Mouse (Mus musculus): ENCODE results near the gene Ppil1. TPM values are rescaled to one million over a fixed set of nuclear protein-coding genes. Genes with fewer than 3 reads are reported as not detected.
"Not testable (repeated sequence)": the region's sequence is repeated elsewhere in the genome, so short reads cannot be mapped to it uniquely, and the experiment has no call there.

The Ppil1 gene
- polyA plus RNA-seq, 1 experiment from 2014 or later, result 112 TPM

GRCm38 (mm10) chr17:29253236-29253635 is 10.8 kb downstream of the Ppil1 start:
- H3K4me2 ChIP-seq (ENCODE audit: low read length), result no peak overlapping the region
- 91% methylated on average over 2 of the region's 2 CpGs for WGBS
- H3K4me3 ChIP-seq (replicated peaks; ENCODE audit: low read depth, low read length), result no peak overlapping the region
- H3K9ac ChIP-seq (replicated peaks; ENCODE audit: low read length), result no peak overlapping the region
- no peak for ATAC-seq (ENCODE audit: low FRiP score, low TSS enrichment)
- DNase-seq, result no peak
- H3K4me1 ChIP-seq (ENCODE audit: control insufficient read depth, insufficient read depth, low read length), result peaks cover 6% of the 10 kb centered on the region; the same call in 1 of the 2 replicates
- peaks cover 60% of the 10 kb centered on the region for H3K36me3 ChIP-seq (ENCODE audit: control insufficient read depth, insufficient read depth, low read length)
- H3K9me3 ChIP-seq (ENCODE audit: control insufficient read depth, low read length), result no peaks in the 10 kb centered on the region
- no peak overlapping the region for H3K27ac ChIP-seq (replicated peaks; ENCODE audit: low read depth, low read length)
- H3K27me3 ChIP-seq (ENCODE audit: control insufficient read depth, insufficient read depth, low read length), result no peaks in the 10 kb centered on the region

GRCm38 (mm10) chr17:29251608-29252390 is 12.2 kb downstream of the Ppil1 start:
- H3K4me1 ChIP-seq (ENCODE audit: control insufficient read depth, insufficient read depth, low read length), result peaks cover 6% of the 10 kb centered on the region; the same call in 1 of the 2 replicates
- peaks cover 46% of the 10 kb centered on the region for H3K36me3 ChIP-seq (ENCODE audit: control insufficient read depth, insufficient read depth, low read length)
- no peak overlapping the region for H3K9ac ChIP-seq (replicated peaks; ENCODE audit: low read length)
- DNase-seq, result peak; percentile 52
- no peak overlapping the region for H3K4me2 ChIP-seq (ENCODE audit: low read length)
- H3K9me3 ChIP-seq (ENCODE audit: control insufficient read depth, low read length), result no peaks in the 10 kb centered on the region
- no peaks in the 10 kb centered on the region for H3K27me3 ChIP-seq (ENCODE audit: control insufficient read depth, insufficient read depth, low read length)
- H3K27ac ChIP-seq (replicated peaks; ENCODE audit: low read depth, low read length), result 0 out of 2 replicates have a peak overlapping the region, but pooled peaks have one; percentile 8
- no peak overlapping the region for H3K4me3 ChIP-seq (replicated peaks; ENCODE audit: low read depth, low read length)
- WGBS, result 81% methylated on average over 15 of the region's 15 CpGs
- no peak for ATAC-seq (ENCODE audit: low FRiP score, low TSS enrichment)

- H3K4me3 ChIP-seq (replicated peaks; ENCODE audit: low read depth, low read length); H3K9ac ChIP-seq (replicated peaks; ENCODE audit: low read length); H3K4me1 ChIP-seq (ENCODE audit: control insufficient read depth, insufficient read depth, low read length); H3K27me3 ChIP-seq (ENCODE audit: control insufficient read depth, insufficient read depth, low read length); H3K9me3 ChIP-seq (ENCODE audit: control insufficient read depth, low read length); ATAC-seq (ENCODE audit: low FRiP score, low TSS enrichment); H3K4me2 ChIP-seq (ENCODE audit: low read length); H3K27ac ChIP-seq (replicated peaks; ENCODE audit: low read depth, low read length); DNase-seq: not testable (repeated sequence)
- WGBS, result 87% methylated on average over 14 of the region's 14 CpGs
- peaks cover 43% of the 10 kb centered on the region for H3K36me3 ChIP-seq (ENCODE audit: control insufficient read depth, insufficient read depth, low read length)
Measured at GRCm38 (mm10) chr17:29251006-29251405, 13.0 kb downstream of the Ppil1 start.

GRCm38 (mm10) chr17:29249512-29249911 is 14.5 kb downstream of the Ppil1 start:
- Histone ChIP-seq H3K4me1 (ENCODE audit: control insufficient read depth, insufficient read depth, low read length) (peaks cover 23% of the 10 kb centered on the region), H3K27me3 (ENCODE audit: control insufficient read depth, insufficient read depth, low read length) (no peaks in the 10 kb centered on the region), H3K9me3 (ENCODE audit: control insufficient read depth, low read length) (no peaks in the 10 kb centered on the region), H3K4me2 (ENCODE audit: low read length) (no peak overlapping the region), H3K9ac (replicated peaks; ENCODE audit: low read length) (no peak overlapping the region), H3K4me3 (replicated peaks; ENCODE audit: low read depth, low read length) (no peak overlapping the region), H3K36me3 (ENCODE audit: control insufficient read depth, insufficient read depth, low read length) (peaks cover 36% of the 10 kb centered on the region), H3K27ac (replicated peaks; ENCODE audit: low read depth, low read length) (no peak overlapping the region)
- ATAC-seq (ENCODE audit: low FRiP score, low TSS enrichment) (no peak), DNase-seq (peak; percentile 54)
- WGBS, result 63% methylated on average over 9 of the region's 9 CpGs

- 87% methylated on average over 13 of the region's 13 CpGs for WGBS
- Histone ChIP-seq H3K9ac (replicated peaks; ENCODE audit: low read length) (no peak overlapping the region), H3K4me3 (replicated peaks; ENCODE audit: low read depth, low read length) (no peak overlapping the region), H3K36me3 (ENCODE audit: control insufficient read depth, insufficient read depth, low read length) (peaks cover 30% of the 10 kb centered on the region), H3K4me2 (ENCODE audit: low read length) (no peak overlapping the region), H3K27me3 (ENCODE audit: control insufficient read depth, insufficient read depth, low read length) (no peaks in the 10 kb centered on the region), H3K4me1 (ENCODE audit: control insufficient read depth, insufficient read depth, low read length) (peaks cover 33% of the 10 kb centered on the region), H3K9me3 (ENCODE audit: control insufficient read depth, low read length) (no peaks in the 10 kb centered on the region), H3K27ac (replicated peaks; ENCODE audit: low read depth, low read length) (no peak overlapping the region)
- ATAC-seq (ENCODE audit: low FRiP score, low TSS enrichment) (no peak), DNase-seq (no peak)
Measured at GRCm38 (mm10) chr17:29247881-29248280, 16.1 kb downstream of the Ppil1 start.

GRCm38 (mm10) chr17:29246602-29247001 is 17.4 kb downstream of the Ppil1 start:
- Histone ChIP-seq H3K4me1 (ENCODE audit: control insufficient read depth, insufficient read depth, low read length) (peaks cover 31% of the 10 kb centered on the region), H3K4me2 (ENCODE audit: low read length) (no peak overlapping the region), H3K27me3 (ENCODE audit: control insufficient read depth, insufficient read depth, low read length) (no peaks in the 10 kb centered on the region), H3K36me3 (ENCODE audit: control insufficient read depth, insufficient read depth, low read length) (peaks cover 20% of the 10 kb centered on the region), H3K9me3 (ENCODE audit: control insufficient read depth, low read length) (no peaks in the 10 kb centered on the region), H3K9ac (replicated peaks; ENCODE audit: low read length) (no peak overlapping the region; the same call in 1 of the 2 replicates), H3K27ac (replicated peaks; ENCODE audit: low read depth, low read length) (peak overlapping the region; percentile 49; the same call in 1 of the 2 replicates), H3K4me3 (replicated peaks; ENCODE audit: low read depth, low read length) (no peak overlapping the region)
- ATAC-seq (ENCODE audit: low FRiP score, low TSS enrichment) (0 out of 2 replicates have a peak, but pooled peaks have one; percentile 32), DNase-seq (peak; percentile 94)
- 21% methylated on average over 5 of the region's 5 CpGs for WGBS

GRCm38 (mm10) chr17:29245725-29246124 is 18.3 kb downstream of the Ppil1 start:
- Histone ChIP-seq H3K36me3 (ENCODE audit: control insufficient read depth, insufficient read depth, low read length) (peaks cover 13% of the 10 kb centered on the region), H3K27ac (replicated peaks; ENCODE audit: low read depth, low read length) (peak overlapping the region; percentile 71), H3K4me1 (ENCODE audit: control insufficient read depth, insufficient read depth, low read length) (peaks cover 29% of the 10 kb centered on the region), H3K27me3 (ENCODE audit: control insufficient read depth, insufficient read depth, low read length) (no peaks in the 10 kb centered on the region), H3K4me2 (ENCODE audit: low read length) (no peak overlapping the region), H3K9ac (replicated peaks; ENCODE audit: low read length) (no peak overlapping the region; the same call in 1 of the 2 replicates), H3K4me3 (replicated peaks; ENCODE audit: low read depth, low read length) (no peak overlapping the region), H3K9me3 (ENCODE audit: control insufficient read depth, low read length) (no peaks in the 10 kb centered on the region)
- WGBS, result 35% methylated on average over 7 of the region's 7 CpGs
- no peak for DNase-seq
- 0 out of 2 replicates have a peak, but pooled peaks have one; percentile 25 for ATAC-seq (ENCODE audit: low FRiP score, low TSS enrichment)

GRCm38 (mm10) chr17:29244912-29245311 is 19.1 kb downstream of the Ppil1 start:
- no peak for ATAC-seq (ENCODE audit: low FRiP score, low TSS enrichment)
- 0 out of 2 replicates have a peak overlapping the region, but pooled peaks have one; percentile 9 for H3K9ac ChIP-seq (replicated peaks; ENCODE audit: low read length)
- H3K4me1 ChIP-seq (ENCODE audit: control insufficient read depth, insufficient read depth, low read length), result peaks cover 29% of the 10 kb centered on the region
- H3K4me2 ChIP-seq (ENCODE audit: low read length), result peak overlapping the region; percentile 13
- 10% methylated on average over 11 of the region's 12 CpGs for WGBS
- H3K27me3 ChIP-seq (ENCODE audit: control insufficient read depth, insufficient read depth, low read length), result no peaks in the 10 kb centered on the region; the same call in 1 of the 2 replicates
- no peak overlapping the region for H3K4me3 ChIP-seq (replicated peaks; ENCODE audit: low read depth, low read length)
- peak overlapping the region; percentile 71 for H3K27ac ChIP-seq (replicated peaks; ENCODE audit: low read depth, low read length)
- H3K36me3 ChIP-seq (ENCODE audit: control insufficient read depth, insufficient read depth, low read length), result peaks cover 5% of the 10 kb centered on the region
- DNase-seq, result peak; percentile 80
- no peaks in the 10 kb centered on the region for H3K9me3 ChIP-seq (ENCODE audit: control insufficient read depth, low read length)
